Mouse (Mus musculus) lung, adult 2 months (tissue): ENCODE measurements around the gene Nrxn3. TPM values are rescaled to one million over a fixed set of nuclear protein-coding genes. Genes with fewer than 3 reads are reported as not detected.

Source experiments
- DNase-seq: peaks from one replicate; pipeline ENCODE4 v3.0.0; 2022
- H3K4me1 ChIP-seq: fragments of 200-500 bp; 2 replicates; pipeline ENCODE4 v1.6.1; 2011; ENCODE audit warnings: low read length; ENCODE audit not compliant: control insufficient read depth, insufficient read depth
- H3K4me3 ChIP-seq: fragments of 200-500 bp; replicated peaks from 2 replicates; pipeline ENCODE3; 2011; ENCODE audit warnings: low read depth, mild to moderate bottlenecking, control low read depth, low read length; ENCODE audit errors: extremely low read depth
- CTCF ChIP-seq: fragments of 200-500 bp; IDR thresholded peaks from 2 replicates; pipeline ENCODE4 v1.5.1; 2011; ENCODE audit warnings: mild to moderate bottlenecking, low read length, control low read depth; ENCODE audit not compliant: insufficient read depth
- POLR2A ChIP-seq: fragments of 200-500 bp; IDR thresholded peaks from 2 replicates; pipeline ENCODE4 v1.6.1; 2011; ENCODE audit warnings: low read depth, mild to moderate bottlenecking, control low read depth, low read length, borderline replicate concordance; ENCODE audit errors: extremely low read depth
- WGBS: fragments of 180-500 bp; shearing (Covaris S2); methylation state at CpG from one replicate; pipeline ENCODE4 v1.1.7; 2018; 5-methylcytosine and 5-hydroxymethylcytosine counted together
- polyA plus RNA-seq: library from polyadenylated mRNA; depleted of rRNA; stranded (reverse); fragments of >200 nt; gene quantifications from 2 replicates; pipeline ENCODE4 v1.2.3, GENCODE M21; 2012

The Nrxn3 gene
- polyA plus RNA-seq, 1 experiment, result 0.30 TPM

GRCm38 (mm10) chr12:89129139-89129907 lies 406.6 kb downstream of the Nrxn3 start:
- no peak for TF ChIP-seq CTCF
- no peak for TF ChIP-seq POLR2A
- no peak overlapping the region for H3K4me3 ChIP-seq
- H3K4me1 ChIP-seq, result no peaks in the 10 kb centered on the region
- no peak for DNase-seq
- 58% methylated on average over 9 of the region's 9 CpGs for WGBS

- WGBS, result 84% methylated on average over 2 of the region's 2 CpGs
- TF ChIP-seq CTCF (peak; percentile 51; the same call in 1 of the 2 replicates), POLR2A (no peak)
- Histone ChIP-seq H3K4me1 (no peaks in the 10 kb centered on the region), H3K4me3 (no peak overlapping the region)
- no peak for DNase-seq
Measured at GRCm38 (mm10) chr12:89134333-89134732, 411.7 kb downstream of the Nrxn3 start.

- DNase-seq, result no peak
Measured at GRCm38 (mm10) chr12:89134774-89135307, 412.2 kb downstream of the Nrxn3 start.

GRCm38 (mm10) chr12:89148974-89149411 lies 426.3 kb downstream of the Nrxn3 start:
- 16% methylated on average over 3 of the region's 3 CpGs for WGBS
- DNase-seq, result no peak
- no peak for TF ChIP-seq CTCF
- no peak for TF ChIP-seq POLR2A
- Histone ChIP-seq H3K4me1 (no peaks in the 10 kb centered on the region), H3K4me3 (no peak overlapping the region)

More at GRCm38 (mm10) chr12:89134774-89135307, 412.2 kb downstream of the Nrxn3 start:
- WGBS, result 66% methylated on average over 8 of the region's 8 CpGs
- H3K4me3 ChIP-seq, result no peak overlapping the region
- TF ChIP-seq CTCF (no peak), POLR2A (no peak)
- H3K4me1 ChIP-seq, result no peaks in the 10 kb centered on the region

GRCm38 (mm10) chr12:89149455-89149854 lies 426.8 kb downstream of the Nrxn3 start:
- 57% methylated on average over 2 of the region's 2 CpGs for WGBS
- Histone ChIP-seq H3K4me3 (no peak overlapping the region), H3K4me1 (no peaks in the 10 kb centered on the region)
- no peak for TF ChIP-seq CTCF
- TF ChIP-seq POLR2A, result no peak
- DNase-seq, result no peak

GRCm38 (mm10) chr12:89156086-89156757 lies 433.5 kb downstream of the Nrxn3 start:
- Histone ChIP-seq H3K4me1 (no peaks in the 10 kb centered on the region), H3K4me3 (no peak overlapping the region)
- no peak for TF ChIP-seq CTCF
- TF ChIP-seq POLR2A, result no peak
- 31% methylated on average over 9 of the region's 9 CpGs for WGBS
- no peak for DNase-seq

GRCm38 (mm10) chr12:89159353-89159752 lies 436.7 kb downstream of the Nrxn3 start:
- 48% methylated on average over 8 of the region's 8 CpGs for WGBS
- Histone ChIP-seq H3K4me1 (no peaks in the 10 kb centered on the region), H3K4me3 (no peak overlapping the region)
- no peak for DNase-seq
- TF ChIP-seq CTCF, result no peak
- no peak for TF ChIP-seq POLR2A

GRCm38 (mm10) chr12:89174306-89175159 lies 451.9 kb downstream of the Nrxn3 start:
- no peak for TF ChIP-seq POLR2A
- TF ChIP-seq CTCF, result no peak
- DNase-seq, result no peak
- 75% methylated on average over 12 of the region's 12 CpGs for WGBS
- Histone ChIP-seq H3K4me3 (no peak overlapping the region), H3K4me1 (no peaks in the 10 kb centered on the region)
